Mouse (Mus musculus) lung, postnatal 10 days (tissue): ENCODE data around the gene Rnf220.

Experiments used
- DNase-seq: peaks from one replicate; pipeline ENCODE4 v3.0.0; 2021

The Rnf220 gene

GRCm38 (mm10) chr4:117330836-117331475 lies 165.9 kb downstream of the Rnf220 start:
- no peak for DNase-seq

- DNase-seq = no peak
These were observed 166.7 kb downstream of the Rnf220 start for GRCm38 (mm10) chr4:117330132-117330531.

GRCm38 (mm10) chr4:117326915-117327314 lies 169.9 kb downstream of the Rnf220 start:
- DNase-seq = no peak

GRCm38 (mm10) chr4:117325076-117325475 lies 171.8 kb downstream of the Rnf220 start:
- DNase-seq = no peak

- DNase-seq = peak; percentile 74
These were observed 173.1 kb downstream of the Rnf220 start for GRCm38 (mm10) chr4:117323515-117324344.

GRCm38 (mm10) chr4:117321011-117321410 lies 175.8 kb downstream of the Rnf220 start:
- DNase-seq = no peak

GRCm38 (mm10) chr4:117318508-117318907 lies 178.3 kb downstream of the Rnf220 start:
- DNase-seq = no peak

GRCm38 (mm10) chr4:117317701-117318190 lies 179.1 kb downstream of the Rnf220 start:
- DNase-seq = peak; percentile 41

GRCm38 (mm10) chr4:117316800-117317199 lies 180.1 kb downstream of the Rnf220 start:
- DNase-seq = no peak

- no peak for DNase-seq
These were observed 181.9 kb downstream of the Rnf220 start for GRCm38 (mm10) chr4:117314849-117315500.

GRCm38 (mm10) chr4:117313085-117313424 lies 183.8 kb downstream of the Rnf220 start:
- peak; percentile 57 for DNase-seq

GRCm38 (mm10) chr4:117312416-117313084 lies 184.3 kb downstream of the Rnf220 start:
- DNase-seq = no peak

- DNase-seq = no peak
These were observed 185.0 kb downstream of the Rnf220 start for GRCm38 (mm10) chr4:117311891-117312290.

- no peak for DNase-seq
These were observed 187.4 kb downstream of the Rnf220 start for GRCm38 (mm10) chr4:117309427-117309826.

- no peak for DNase-seq
These were observed 189.6 kb downstream of the Rnf220 start for GRCm38 (mm10) chr4:117307270-117307669.

- DNase-seq = no peak
These were observed 191.4 kb downstream of the Rnf220 start for GRCm38 (mm10) chr4:117305461-117305860.

GRCm38 (mm10) chr4:117304239-117305025 lies 192.4 kb downstream of the Rnf220 start:
- peak; percentile 19 for DNase-seq

GRCm38 (mm10) chr4:117303581-117304238 lies 193.1 kb downstream of the Rnf220 start:
- no peak for DNase-seq

- DNase-seq = no peak
These were observed 194.6 kb downstream of the Rnf220 start for GRCm38 (mm10) chr4:117302027-117302806.

- no peak for DNase-seq
These were observed 196.9 kb downstream of the Rnf220 start for GRCm38 (mm10) chr4:117299921-117300320.

GRCm38 (mm10) chr4:117297819-117298218 lies 199.0 kb downstream of the Rnf220 start:
- DNase-seq = no peak
